Mouse (Mus musculus) MEL (cell line): Measurements from ENCODE around the gene Cacna1s.

ENCODE experiments used
- CHD2 ChIP-seq: IDR thresholded peaks from 2 replicates; pipeline ENCODE4 v1.6.1; 2011; ENCODE audit warnings: low read length, improper control_type of control experiment
- CTCF ChIP-seq, 3 experiments: IDR thresholded peaks in 2 of 3; conservative IDR thresholded peaks in 1 of 3; 2 replicates each; pipeline ENCODE4 v1.5.1; 2011 to 2012; ENCODE audit warnings: low read length in 3 of 3, low read depth in 2 of 3, mild to moderate bottlenecking in 2 of 3, improper control_type of control experiment in 1 of 3, inconsistent platforms in 1 of 3, mixed read lengths in 1 of 3, moderate library complexity in 1 of 3; ENCODE audit not compliant: control insufficient read depth in 1 of 3, insufficient read depth in 1 of 3, poor library complexity in 1 of 3, severe bottlenecking in 1 of 3
- JUND ChIP-seq: IDR thresholded peaks from 2 replicates; pipeline ENCODE4 v1.6.1; 2011; ENCODE audit warnings: low read depth, mild to moderate bottlenecking, improper control_type of control experiment, low read length
- TAL1 ChIP-seq: IDR thresholded peaks from 2 replicates; pipeline ENCODE4 v1.6.1; 2012; ENCODE audit warnings: mild to moderate bottlenecking, inconsistent platforms, low read length, moderate library complexity, mixed read lengths

DNA sequence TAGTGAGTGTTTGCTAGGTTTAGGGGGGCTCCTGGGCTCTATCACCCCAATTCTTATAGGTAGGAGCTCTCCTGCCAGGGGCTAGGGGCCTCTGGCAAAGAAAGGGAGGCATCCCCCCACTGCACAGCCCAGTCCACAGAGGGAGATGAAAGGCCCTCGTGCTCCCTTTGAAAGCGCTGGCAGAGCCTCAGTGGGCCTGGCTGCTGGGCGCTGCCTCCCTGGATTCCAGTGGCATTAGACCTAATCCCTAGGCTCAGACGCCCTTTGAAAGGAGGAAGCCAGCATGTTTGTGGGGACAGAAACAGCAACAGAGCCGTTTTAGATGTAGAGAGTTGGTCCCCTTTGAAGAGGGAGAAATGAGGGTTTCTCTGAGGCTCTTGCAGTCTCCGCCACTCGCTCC is 22.3 kb upstream of the Cacna1s start:
- TF ChIP-seq CTCF (IDR thresholded peaks at IDR 0.05 in 2 of 3, conservative IDR thresholded peaks at IDR 0.05 in 1 of 3; ENCODE audit: control insufficient read depth in 1 of 3, insufficient read depth in 1 of 3, low read depth in 2 of 3, low read length in 3 of 3, poor library complexity in 1 of 3, severe bottlenecking in 1 of 3) (no peak), TAL1 (no peak), JUND (no peak), CHD2 (no peak)
